In genomic region chr2:157563031-157563430, GRCm38 (mm10) we compare ENCODE assay signal across 14 mouse cellular contexts. TPM values are rescaled to one million over a fixed set of nuclear protein-coding genes. Genes with fewer than 3 reads are reported as not detected.
DNase-seq lines count a peak whose midpoint lies in the region; ATAC-seq and TF ChIP-seq lines count a peak whose summit lies in the region.
"Had no signal": no experiment of that assay in that cellular context is flagged by ENCODE, and none has a peak within 500 bp of the region (broad histone marks: within the 10 kb centered on the region; RNA-seq: fewer than 3 reads in every experiment).

No protein-coding gene starts in this region.

- intact Hi-C loops in left cerebral cortex, adult 2 months (cut with DNase I) = no loop called here

- H3K27me3 ChIP-seq in midbrain, embryonic 10.5 days (ENCODE audit: low read depth, poor library complexity, severe bottlenecking) = peaks cover 11% of the 10 kb centered on the region
- no peaks in the 10 kb centered on the region for H3K27me3 ChIP-seq in midbrain, embryonic 11.5 days (ENCODE audit: control insufficient read depth, insufficient read depth, low read length)
- no peaks in the 10 kb centered on the region for H3K27me3 ChIP-seq in forebrain, embryonic 12.5 days
- no peaks in the 10 kb centered on the region for H3K27me3 ChIP-seq in hindbrain, embryonic 16.5 days (replicated peaks; ENCODE audit: control insufficient read depth, insufficient read depth, low read length)
- no peaks in the 10 kb centered on the region for H3K27me3 ChIP-seq in neural tube, embryonic 15.5 days (replicated peaks)
- H3K27me3 ChIP-seq: limb, embryonic 15.5 days had no signal

- no peak overlapping the region for H3K4me2 ChIP-seq in midbrain, embryonic 11.5 days
- peak overlapping the region; percentile 68 for H3K4me2 ChIP-seq in forebrain, embryonic 12.5 days
- H3K4me2 ChIP-seq in hindbrain, embryonic 16.5 days (ENCODE audit: low read length) = peak overlapping the region; percentile 97
- peak overlapping the region; percentile 63 for H3K4me2 ChIP-seq in neural tube, embryonic 15.5 days
- H3K4me2 ChIP-seq: limb, embryonic 15.5 days had no signal

- peaks cover 71% of the 10 kb centered on the region for H3K4me1 ChIP-seq in midbrain, embryonic 10.5 days
- peaks cover 22% of the 10 kb centered on the region for H3K4me1 ChIP-seq in midbrain, embryonic 11.5 days (ENCODE audit: control insufficient read depth, insufficient read depth, low read length)
- H3K4me1 ChIP-seq in forebrain, embryonic 12.5 days = peaks cover 59% of the 10 kb centered on the region
- peaks cover 33% of the 10 kb centered on the region for H3K4me1 ChIP-seq in hindbrain, embryonic 16.5 days (ENCODE audit: control insufficient read depth, insufficient read depth, low read depth, low read length)
- H3K4me1 ChIP-seq in neural tube, embryonic 15.5 days = peaks cover 57% of the 10 kb centered on the region

- peaks cover 43% of the 10 kb centered on the region for H3K9me3 ChIP-seq in midbrain, embryonic 10.5 days (replicated peaks)
- peaks cover 21% of the 10 kb centered on the region for H3K9me3 ChIP-seq in midbrain, embryonic 11.5 days (ENCODE audit: control insufficient read depth, low read length)
- H3K9me3 ChIP-seq in forebrain, embryonic 12.5 days = peaks cover 33% of the 10 kb centered on the region
- H3K9me3 ChIP-seq in hindbrain, embryonic 16.5 days (ENCODE audit: control insufficient read depth, low read length) = peaks cover 22% of the 10 kb centered on the region
- peaks cover 7% of the 10 kb centered on the region for H3K9me3 ChIP-seq in neural tube, embryonic 15.5 days (replicated peaks)

- H3K36me3 ChIP-seq in midbrain, embryonic 10.5 days = peaks cover 59% of the 10 kb centered on the region
- H3K36me3 ChIP-seq in midbrain, embryonic 11.5 days (ENCODE audit: control insufficient read depth, insufficient read depth, low read length) = peaks cover 20% of the 10 kb centered on the region
- peaks cover 60% of the 10 kb centered on the region for H3K36me3 ChIP-seq in forebrain, embryonic 12.5 days (replicated peaks)
- H3K36me3 ChIP-seq in hindbrain, embryonic 16.5 days (ENCODE audit: control insufficient read depth, insufficient read depth, low read length) = peaks cover 35% of the 10 kb centered on the region
- H3K36me3 ChIP-seq in neural tube, embryonic 15.5 days = peaks cover 34% of the 10 kb centered on the region

- TF ChIP-seq CTCF in layer of hippocampus, adult 2 months (conservative IDR thresholded peaks at IDR 0.05) = no peak
- no peak for TF ChIP-seq CTCF in left cerebral cortex, adult 2 months (IDR thresholded peaks at IDR 0.05)

- H3K4me3 ChIP-seq in midbrain, embryonic 10.5 days = peak overlapping the region; percentile 17; the same call in 1 of the 2 replicates
- no peak overlapping the region for H3K4me3 ChIP-seq in midbrain, embryonic 11.5 days (ENCODE audit: low read depth, low read length)
- H3K4me3 ChIP-seq in forebrain, embryonic 12.5 days (replicated peaks) = peak overlapping the region; percentile 60; the same call in 1 of the 2 replicates
- H3K4me3 ChIP-seq in hindbrain, embryonic 16.5 days (ENCODE audit: low read length) = peak overlapping the region; percentile 4; the same call in 1 of the 2 replicates
- peak overlapping the region; percentile 49; the same call in 1 of the 2 replicates for H3K4me3 ChIP-seq in neural tube, embryonic 15.5 days (replicated peaks)
- H3K4me3 ChIP-seq in layer of hippocampus, adult 2 months = no peak overlapping the region
- no peak overlapping the region for H3K4me3 ChIP-seq in left cerebral cortex, adult 2 months
- H3K4me3 ChIP-seq: heart, adult 2 months; limb, embryonic 15.5 days had no signal

- no peak for DNase-seq in midbrain, embryonic 10.5 days (ENCODE audit: low spot score)
- DNase-seq in midbrain, embryonic 11.5 days (ENCODE audit: low spot score, missing footprints) = no peak
- DNase-seq in right cerebral cortex, adult 18-20 months = no peak
- DNase-seq in layer of hippocampus, adult 2 months (ENCODE audit: low spot score in 2 of 2) = no peak
- no peak for DNase-seq in left cerebral cortex, adult 2 months (ENCODE audit: extremely low spot score in 1 of 2, low spot score in 2 of 2)
- DNase-seq: adrenal gland, postnatal 25 days; heart, adult 2 months; heart, postnatal 36 days; kidney, adult 9 months had no signal

- no peak for ATAC-seq in midbrain, embryonic 11.5 days (ENCODE audit: low FRiP score)
- no peak for ATAC-seq in forebrain, embryonic 12.5 days (ENCODE audit: low FRiP score)
- no peak for ATAC-seq in hindbrain, embryonic 16.5 days
- ATAC-seq in neural tube, embryonic 15.5 days (ENCODE audit: low FRiP score) = no peak
- ATAC-seq: lung, postnatal 0 days had no signal

- WGBS in midbrain, embryonic 10.5 days = 67% methylated on average over 2 of the region's 2 CpGs
- 59% methylated on average over 2 of the region's 2 CpGs for WGBS in midbrain, embryonic 11.5 days
- WGBS in forebrain, embryonic 12.5 days = 60% methylated on average over 2 of the region's 2 CpGs
- WGBS in hindbrain, embryonic 16.5 days = 38% methylated on average over 2 of the region's 2 CpGs
- 58% methylated on average over 2 of the region's 2 CpGs for WGBS in neural tube, embryonic 15.5 days

- no peak overlapping the region for H3K27ac ChIP-seq in midbrain, embryonic 10.5 days (replicated peaks)
- H3K27ac ChIP-seq in midbrain, embryonic 11.5 days (ENCODE audit: low read depth, low read length) = no peak overlapping the region
- peak overlapping the region; percentile 89 for H3K27ac ChIP-seq in forebrain, embryonic 12.5 days
- peak overlapping the region; percentile 55; the same call in 1 of the 2 replicates for H3K27ac ChIP-seq in hindbrain, embryonic 16.5 days (ENCODE audit: low read depth, low read length)
- peak overlapping the region; percentile 52 for H3K27ac ChIP-seq in neural tube, embryonic 15.5 days (replicated peaks)
- H3K27ac ChIP-seq in layer of hippocampus, adult 2 months = no peak overlapping the region; the same call in 1 of the 2 replicates
- H3K27ac ChIP-seq in left cerebral cortex, adult 2 months = no peak overlapping the region
- H3K27ac ChIP-seq: heart, adult 2 months; limb, embryonic 15.5 days had no signal

- no peak overlapping the region for H3K9ac ChIP-seq in midbrain, embryonic 11.5 days (ENCODE audit: low read length)
- peak overlapping the region; percentile 30 for H3K9ac ChIP-seq in forebrain, embryonic 12.5 days
- H3K9ac ChIP-seq in hindbrain, embryonic 16.5 days (ENCODE audit: low read depth, low read length) = peak overlapping the region; percentile 42; the same call in 1 of the 2 replicates
- 0 out of 2 replicates have a peak overlapping the region, but pooled peaks have one; percentile 17 for H3K9ac ChIP-seq in neural tube, embryonic 15.5 days (replicated peaks)
- H3K9ac ChIP-seq: limb, embryonic 15.5 days had no signal

RNA-seq across cellular contexts. Expression of gene Nnat, which starts 3.2 kb away (rescaled TPM):
- 1,354 and 2,071 TPM in 2 replicates for polyA plus RNA-seq in midbrain, embryonic 10.5 days (2016; fragmentation: Nextera tagmentation; extraction: Ambion mirVana)
- polyA plus RNA-seq in midbrain, embryonic 11.5 days (2014; fragmentation: Nextera tagmentation; extraction: Ambion mirVana) = 1,391 and 1,438 TPM in 2 replicates
- 5,265 and 5,863 TPM in 2 replicates for polyA plus RNA-seq in forebrain, embryonic 12.5 days (2016; fragmentation: Nextera tagmentation; extraction: Ambion mirVana)
- 6,388 and 6,390 TPM in 2 replicates for polyA plus RNA-seq in hindbrain, embryonic 16.5 days (2015; fragmentation: Nextera tagmentation; extraction: Ambion mirVana)
- 3,438 and 4,597 TPM in 2 replicates for polyA plus RNA-seq in neural tube, embryonic 15.5 days (2015; fragmentation: Nextera tagmentation; extraction: Ambion mirVana)
- 100 to 1,000 TPM; 437 to 558 TPM for total RNA-seq in layer of hippocampus, adult 2 months (2021)
- 100 to 1,000 TPM; 225 to 280 TPM for total RNA-seq in left cerebral cortex, adult 2 months (2021)

RNA-seq across cellular contexts. Expression of gene Blcap, which starts 8.0 kb away (rescaled TPM):
- 76.4 and 103 TPM in 2 replicates for polyA plus RNA-seq in midbrain, embryonic 10.5 days (2016; fragmentation: Nextera tagmentation; extraction: Ambion mirVana)
- polyA plus RNA-seq in midbrain, embryonic 11.5 days (2014; fragmentation: Nextera tagmentation; extraction: Ambion mirVana) = 110 and 117 TPM in 2 replicates
- 144 and 156 TPM in 2 replicates for polyA plus RNA-seq in forebrain, embryonic 12.5 days (2016; fragmentation: Nextera tagmentation; extraction: Ambion mirVana)
- polyA plus RNA-seq in hindbrain, embryonic 16.5 days (2015; fragmentation: Nextera tagmentation; extraction: Ambion mirVana) = 288 and 298 TPM in 2 replicates
- 201 and 225 TPM in 2 replicates for polyA plus RNA-seq in neural tube, embryonic 15.5 days (2015; fragmentation: Nextera tagmentation; extraction: Ambion mirVana)
- total RNA-seq in layer of hippocampus, adult 2 months (2021) = 100 to 1,000 TPM; 131 to 139 TPM
- 100 to 1,000 TPM; 109 to 111 TPM for total RNA-seq in left cerebral cortex, adult 2 months (2021)

Comparison
In these comparisons a context has a peak if more than half of its experiments do, and no peak if none do; other contexts are left out.
1. H3K4me3 ChIP-seq: peak in midbrain, embryonic 10.5 days (single experiment), forebrain, embryonic 12.5 days (single experiment), hindbrain, embryonic 16.5 days (single experiment) and neural tube, embryonic 15.5 days (single experiment); none in midbrain, embryonic 11.5 days (single experiment), layer of hippocampus, adult 2 months (single experiment) and left cerebral cortex, adult 2 months (single experiment).
2. H3K27ac ChIP-seq: peak in forebrain, embryonic 12.5 days (single experiment), hindbrain, embryonic 16.5 days (single experiment) and neural tube, embryonic 15.5 days (single experiment); none in midbrain, embryonic 10.5 days (single experiment), midbrain, embryonic 11.5 days (single experiment), layer of hippocampus, adult 2 months (single experiment) and left cerebral cortex, adult 2 months (single experiment).